Mouse (Mus musculus): Measurements from ENCODE around the gene Sez6.

GRCm38 (mm10) chr11:77964415-77965095, 34.0 kb downstream of the Sez6 start:
- TF ChIP-seq CTCF (IDR thresholded peaks at IDR 0.05; ENCODE audit: borderline replicate concordance, control insufficient read depth, extremely low read depth, insufficient read depth, low read length, poor library complexity) (no peak), POLR2A (IDR thresholded peaks at IDR 0.05; ENCODE audit: control insufficient read depth, extremely low read depth, insufficient read depth, low read length, poor library complexity) (no peak)

Data from thymus, adult 2 months (tissue).